Mouse (Mus musculus) left cerebral cortex, adult 8-10 months (tissue): ENCODE measurements around the gene Gm5447. TPM values are rescaled to one million over a fixed set of nuclear protein-coding genes. Genes with fewer than 3 reads are reported as not detected.
A peak's percentile ranks its signal among the peaks of the same experiment; 100 is the strongest.

Source experiments
- DNase-seq, 2 experiments: peaks; one replicate each; pipeline ENCODE4 v3.0.0; 2022; ENCODE audit warnings: low spot score in 2 of 2
- total RNA-seq, 4 experiments: library from RNA; stranded (reverse); gene quantifications; 2 replicates each; pipeline ENCODE4 v1.2.4; 2022

Gm5447 gene
- total RNA-seq, 4 experiments from 2014 or later: not detected

GRCm38 (mm10) chr13:30985598-30986466 lies 11.8 kb downstream of the Gm5447 start:
- peak in 1 of 2 experiments; percentile 20 for DNase-seq

- no peak for DNase-seq
These were observed 13.0 kb downstream of the Gm5447 start for GRCm38 (mm10) chr13:30986934-30987455.

GRCm38 (mm10) chr13:30987686-30988085 lies 13.7 kb downstream of the Gm5447 start:
- no peak for DNase-seq

GRCm38 (mm10) chr13:30989710-30990109 lies 15.7 kb downstream of the Gm5447 start:
- no peak for DNase-seq

- DNase-seq: no peak
These were observed 16.2 kb downstream of the Gm5447 start for GRCm38 (mm10) chr13:30990233-30990632.

- peak; percentile 34 to 45 for DNase-seq
These were observed 19.8 kb downstream of the Gm5447 start for GRCm38 (mm10) chr13:30993819-30994218.

GRCm38 (mm10) chr13:30994249-30994858 lies 20.4 kb downstream of the Gm5447 start:
- DNase-seq: no peak

- no peak for DNase-seq
These were observed 23.7 kb downstream of the Gm5447 start for GRCm38 (mm10) chr13:30997526-30998253.

- DNase-seq: no peak
These were observed 25.8 kb downstream of the Gm5447 start for GRCm38 (mm10) chr13:30999799-31000198.

- no peak for DNase-seq
These were observed 30.5 kb downstream of the Gm5447 start for GRCm38 (mm10) chr13:31004458-31004857.

GRCm38 (mm10) chr13:31004995-31005394 lies 31.0 kb downstream of the Gm5447 start:
- no peak for DNase-seq

- DNase-seq: no peak
These were observed 43.5 kb downstream of the Gm5447 start for GRCm38 (mm10) chr13:31017545-31017944.

- DNase-seq: no peak
These were observed 47.5 kb downstream of the Gm5447 start for GRCm38 (mm10) chr13:31021514-31021913.

- no peak for DNase-seq
These were observed 47.9 kb downstream of the Gm5447 start for GRCm38 (mm10) chr13:31021927-31022326.

GRCm38 (mm10) chr13:31023664-31024063 lies 49.7 kb downstream of the Gm5447 start:
- no peak for DNase-seq

Other genes with a start within 250 kb of the Gm5447 start
- gene Irf4, start 225.0 kb upstream of the Gm5447 start, total RNA-seq: under 1 TPM; 0.21 to 0.46 (median 0.34) TPM
- under 1 TPM; 0.51 to 0.77 (median 0.66) TPM for gene Hus1b, start 26.4 kb upstream of the Gm5447 start, total RNA-seq
- gene Exoc2, start 111 bp upstream of the Gm5447 start, total RNA-seq: 10 to 100 TPM; 41.5 to 47.2 (median 43.8) TPM